Mouse (Mus musculus) liver, adult 2 months (tissue): ENCODE results near the gene Sass6.

Source experiments
- CTCF ChIP-seq: fragments of 200-500 bp; IDR thresholded peaks from 2 replicates; pipeline ENCODE4 v1.5.1; 2011; ENCODE audit warnings: low read depth, low read length, control low read depth
- POLR2A ChIP-seq: fragments of 200-500 bp; IDR thresholded peaks from 2 replicates; pipeline ENCODE4 v1.6.1; 2011; ENCODE audit warnings: low read length, control low read depth; ENCODE audit not compliant: insufficient read depth; ENCODE audit errors: extremely low read depth

DNA sequence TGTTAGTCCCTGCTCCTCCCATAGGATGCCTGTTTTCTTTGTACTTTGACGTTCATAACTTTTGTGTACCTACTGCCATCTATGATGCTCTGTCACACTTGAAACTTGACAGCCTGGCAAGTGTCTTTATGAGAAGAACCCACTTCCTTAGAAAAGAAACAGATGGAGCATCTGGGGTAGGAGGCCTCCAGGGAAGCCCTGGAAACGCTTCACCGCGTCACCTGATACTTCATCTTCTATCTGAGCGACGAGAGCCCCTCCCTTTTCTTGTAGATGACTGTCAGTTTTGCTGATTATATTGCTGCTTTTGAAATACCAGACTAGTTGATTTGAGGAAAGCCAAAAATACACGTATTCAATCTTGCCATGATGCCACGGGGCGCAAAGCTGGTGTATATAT is 9.8 kb downstream of the Sass6 start:
- TF ChIP-seq CTCF (no peak), POLR2A (no peak)
